Mouse (Mus musculus): ENCODE data around the gene Zfand2a. TPM values are rescaled to one million over a fixed set of nuclear protein-coding genes. Genes with fewer than 3 reads are reported as not detected.
A peak's percentile ranks its signal among the peaks of the same experiment; 100 is the strongest.

Gene Zfand2a
- polyA plus RNA-seq, 1 experiment from 2014 or later, result 5.8 TPM

- peak within 1 kb of the TSS; percentile 84 for H3K4me2 ChIP-seq (replicated peaks; ENCODE audit: low read depth, low read length)
- ATAC-seq (ENCODE audit: insufficient number of reproducible peaks, insufficient read depth, low FRiP score, low read depth), result peak; percentile 98
- peaks cover 3% of the 10 kb centered on the region; the same call in 1 of the 2 replicates for H3K4me1 ChIP-seq (ENCODE audit: control insufficient read depth, insufficient read depth, low read length)
- peak within 1 kb of the TSS; percentile 66 for H3K4me3 ChIP-seq (ENCODE audit: low read depth, low read length)
- 4% methylated on average over 42 of the region's 42 CpGs for WGBS
- H3K36me3 ChIP-seq (ENCODE audit: control insufficient read depth, insufficient read depth, low read length), result 0 out of 2 replicates have a peak, but pooled peaks cover 2% of the 10 kb centered on the region
- H3K27ac ChIP-seq (ENCODE audit: low read length), result no peak within 1 kb of the TSS
- no peaks in the 10 kb centered on the region for H3K9me3 ChIP-seq (ENCODE audit: control insufficient read depth, low read depth, low read length)
- H3K27me3 ChIP-seq (ENCODE audit: control insufficient read depth, insufficient read depth, low read length), result no peaks in the 10 kb centered on the region
- H3K9ac ChIP-seq (replicated peaks; ENCODE audit: low read depth, low read length), result peak within 1 kb of the TSS; percentile 40; the same call in 1 of the 2 replicates
Observed at GRCm38 (mm10) chr5:139460384-139461067, 23.8 kb downstream of the Zfand2a start, which contains the start of gene 3110082I17Rik. Gene 3110082I17Rik (minus strand): TSS chr5:139460527.

GRCm38 (mm10) chr5:139459938-139460337 is 24.4 kb downstream of the Zfand2a start:
- no peak for ATAC-seq (ENCODE audit: insufficient number of reproducible peaks, insufficient read depth, low FRiP score, low read depth)
- 7% methylated on average over 10 of the region's 10 CpGs for WGBS
- no peaks in the 10 kb centered on the region for H3K9me3 ChIP-seq (ENCODE audit: control insufficient read depth, low read depth, low read length)

GRCm38 (mm10) chr5:139457241-139457640 is 27.1 kb downstream of the Zfand2a start:
- H3K9ac ChIP-seq (replicated peaks; ENCODE audit: low read depth, low read length), result no peak overlapping the region
- 67% methylated on average over 8 of the region's 8 CpGs for WGBS
- H3K27ac ChIP-seq (ENCODE audit: low read length), result peak overlapping the region; percentile 1; the same call in 1 of the 2 replicates
- no peaks in the 10 kb centered on the region for H3K9me3 ChIP-seq (ENCODE audit: control insufficient read depth, low read depth, low read length)
- no peak overlapping the region for H3K4me3 ChIP-seq (ENCODE audit: low read depth, low read length)
- no peak for ATAC-seq (ENCODE audit: insufficient number of reproducible peaks, insufficient read depth, low FRiP score, low read depth)
- H3K27me3 ChIP-seq (ENCODE audit: control insufficient read depth, insufficient read depth, low read length), result no peaks in the 10 kb centered on the region
- H3K36me3 ChIP-seq (ENCODE audit: control insufficient read depth, insufficient read depth, low read length), result peaks cover 3% of the 10 kb centered on the region; the same call in 1 of the 2 replicates
- no peak overlapping the region for H3K4me2 ChIP-seq (replicated peaks; ENCODE audit: low read depth, low read length)
- H3K4me1 ChIP-seq (ENCODE audit: control insufficient read depth, insufficient read depth, low read length), result peaks cover 6% of the 10 kb centered on the region; the same call in 1 of the 2 replicates

More at GRCm38 (mm10) chr5:139459938-139460337, 24.4 kb downstream of the Zfand2a start:
- H3K9ac ChIP-seq (replicated peaks; ENCODE audit: low read depth, low read length), result peak overlapping the region; percentile 40; the same call in 1 of the 2 replicates
- H3K27me3 ChIP-seq (ENCODE audit: control insufficient read depth, insufficient read depth, low read length), result no peaks in the 10 kb centered on the region
- peak overlapping the region; percentile 84 for H3K4me2 ChIP-seq (replicated peaks; ENCODE audit: low read depth, low read length)
- no peak overlapping the region for H3K27ac ChIP-seq (ENCODE audit: low read length)
- peaks cover 3% of the 10 kb centered on the region; the same call in 1 of the 2 replicates for H3K36me3 ChIP-seq (ENCODE audit: control insufficient read depth, insufficient read depth, low read length)
- peaks cover 3% of the 10 kb centered on the region; the same call in 1 of the 2 replicates for H3K4me1 ChIP-seq (ENCODE audit: control insufficient read depth, insufficient read depth, low read length)
- H3K4me3 ChIP-seq (ENCODE audit: low read depth, low read length), result peak overlapping the region; percentile 66

GRCm38 (mm10) chr5:139455166-139455565 is 29.2 kb downstream of the Zfand2a start:
- H3K36me3 ChIP-seq (ENCODE audit: control insufficient read depth, insufficient read depth, low read length), result peaks cover 3% of the 10 kb centered on the region; the same call in 1 of the 2 replicates
- H3K9me3 ChIP-seq (ENCODE audit: control insufficient read depth, low read depth, low read length), result no peaks in the 10 kb centered on the region
- H3K9ac ChIP-seq (replicated peaks; ENCODE audit: low read depth, low read length), result no peak overlapping the region
- whole genome bisulfite sequencing, result 89% methylated on average over 12 of the region's 12 CpGs
- peaks cover 6% of the 10 kb centered on the region; the same call in 1 of the 2 replicates for H3K4me1 ChIP-seq (ENCODE audit: control insufficient read depth, insufficient read depth, low read length)
- no peaks in the 10 kb centered on the region for H3K27me3 ChIP-seq (ENCODE audit: control insufficient read depth, insufficient read depth, low read length)
- ATAC-seq (ENCODE audit: insufficient number of reproducible peaks, insufficient read depth, low FRiP score, low read depth), result no peak
- no peak overlapping the region for H3K4me3 ChIP-seq (ENCODE audit: low read depth, low read length)
- H3K4me2 ChIP-seq (replicated peaks; ENCODE audit: low read depth, low read length), result no peak overlapping the region
- H3K27ac ChIP-seq (ENCODE audit: low read length), result no peak overlapping the region

GRCm38 (mm10) chr5:139453031-139453430 is 31.3 kb downstream of the Zfand2a start:
- no peak for ATAC-seq (ENCODE audit: insufficient number of reproducible peaks, insufficient read depth, low FRiP score, low read depth)
- H3K27me3 ChIP-seq (ENCODE audit: control insufficient read depth, insufficient read depth, low read length), result no peaks in the 10 kb centered on the region
- H3K9ac ChIP-seq (replicated peaks; ENCODE audit: low read depth, low read length), result no peak overlapping the region
- H3K4me3 ChIP-seq (ENCODE audit: low read depth, low read length), result no peak overlapping the region
- no peaks in the 10 kb centered on the region for H3K9me3 ChIP-seq (ENCODE audit: control insufficient read depth, low read depth, low read length)
- no peak overlapping the region for H3K27ac ChIP-seq (ENCODE audit: low read length)
- 89% methylated on average over 10 of the region's 10 CpGs for WGBS
- peaks cover 8% of the 10 kb centered on the region; the same call in 1 of the 2 replicates for H3K4me1 ChIP-seq (ENCODE audit: control insufficient read depth, insufficient read depth, low read length)
- no peak overlapping the region for H3K4me2 ChIP-seq (replicated peaks; ENCODE audit: low read depth, low read length)
- peaks cover 3% of the 10 kb centered on the region; the same call in 1 of the 2 replicates for H3K36me3 ChIP-seq (ENCODE audit: control insufficient read depth, insufficient read depth, low read length)

GRCm38 (mm10) chr5:139449926-139450325 is 34.4 kb downstream of the Zfand2a start:
- H3K27ac ChIP-seq (ENCODE audit: low read length), result no peak overlapping the region; the same call in 1 of the 2 replicates
- 36% methylated on average over 4 of the region's 4 CpGs for WGBS
- H3K27me3 ChIP-seq (ENCODE audit: control insufficient read depth, insufficient read depth, low read length), result no peaks in the 10 kb centered on the region
- no peaks in the 10 kb centered on the region; the same call in 1 of the 2 replicates for H3K36me3 ChIP-seq (ENCODE audit: control insufficient read depth, insufficient read depth, low read length)
- H3K9me3 ChIP-seq (ENCODE audit: control insufficient read depth, low read depth, low read length), result no peaks in the 10 kb centered on the region
- H3K4me1 ChIP-seq (ENCODE audit: control insufficient read depth, insufficient read depth, low read length), result peaks cover 8% of the 10 kb centered on the region
- H3K9ac ChIP-seq (replicated peaks; ENCODE audit: low read depth, low read length), result no peak overlapping the region
- no peak for ATAC-seq (ENCODE audit: insufficient number of reproducible peaks, insufficient read depth, low FRiP score, low read depth)
- H3K4me3 ChIP-seq (ENCODE audit: low read depth, low read length), result no peak overlapping the region
- no peak overlapping the region for H3K4me2 ChIP-seq (replicated peaks; ENCODE audit: low read depth, low read length)

- ATAC-seq (ENCODE audit: insufficient number of reproducible peaks, insufficient read depth, low FRiP score, low read depth), result no peak
- no peak overlapping the region for H3K4me3 ChIP-seq (ENCODE audit: low read depth, low read length)
- no peak overlapping the region; the same call in 1 of the 2 replicates for H3K9ac ChIP-seq (replicated peaks; ENCODE audit: low read depth, low read length)
- no peak overlapping the region for H3K4me2 ChIP-seq (replicated peaks; ENCODE audit: low read depth, low read length)
- H3K4me1 ChIP-seq (ENCODE audit: control insufficient read depth, insufficient read depth, low read length), result peaks cover 8% of the 10 kb centered on the region
- 38% methylated on average over 5 of the region's 5 CpGs for WGBS
- no peaks in the 10 kb centered on the region for H3K36me3 ChIP-seq (ENCODE audit: control insufficient read depth, insufficient read depth, low read length)
- H3K27me3 ChIP-seq (ENCODE audit: control insufficient read depth, insufficient read depth, low read length), result no peaks in the 10 kb centered on the region
- H3K27ac ChIP-seq (ENCODE audit: low read length), result no peak overlapping the region
- H3K9me3 ChIP-seq (ENCODE audit: control insufficient read depth, low read depth, low read length), result no peaks in the 10 kb centered on the region
Observed at GRCm38 (mm10) chr5:139449161-139449791, 35.1 kb downstream of the Zfand2a start.

- H3K9ac ChIP-seq (replicated peaks; ENCODE audit: low read depth, low read length), result no peak overlapping the region
- H3K9me3 ChIP-seq (ENCODE audit: control insufficient read depth, low read depth, low read length), result no peaks in the 10 kb centered on the region
- H3K4me2 ChIP-seq (replicated peaks; ENCODE audit: low read depth, low read length), result no peak overlapping the region
- H3K27ac ChIP-seq (ENCODE audit: low read length), result no peak overlapping the region
- H3K4me3 ChIP-seq (ENCODE audit: low read depth, low read length), result no peak overlapping the region
- no peaks in the 10 kb centered on the region for H3K36me3 ChIP-seq (ENCODE audit: control insufficient read depth, insufficient read depth, low read length)
- H3K27me3 ChIP-seq (ENCODE audit: control insufficient read depth, insufficient read depth, low read length), result no peaks in the 10 kb centered on the region
- H3K4me1 ChIP-seq (ENCODE audit: control insufficient read depth, insufficient read depth, low read length), result peaks cover 6% of the 10 kb centered on the region
- WGBS, result 68% methylated on average over 6 of the region's 6 CpGs
- ATAC-seq (ENCODE audit: insufficient number of reproducible peaks, insufficient read depth, low FRiP score, low read depth), result no peak
Observed at GRCm38 (mm10) chr5:139448025-139448424, 36.3 kb downstream of the Zfand2a start.
